Mouse (Mus musculus) Muller cell, postnatal 12 days (primary cell): ENCODE results near the gene Rgs7.

Source experiments
- DNase-seq: peaks from one replicate; pipeline ENCODE4 v3.0.0-alpha.2; 2015; ENCODE audit errors: inconsistent ontology term

Gene Rgs7

DNA sequence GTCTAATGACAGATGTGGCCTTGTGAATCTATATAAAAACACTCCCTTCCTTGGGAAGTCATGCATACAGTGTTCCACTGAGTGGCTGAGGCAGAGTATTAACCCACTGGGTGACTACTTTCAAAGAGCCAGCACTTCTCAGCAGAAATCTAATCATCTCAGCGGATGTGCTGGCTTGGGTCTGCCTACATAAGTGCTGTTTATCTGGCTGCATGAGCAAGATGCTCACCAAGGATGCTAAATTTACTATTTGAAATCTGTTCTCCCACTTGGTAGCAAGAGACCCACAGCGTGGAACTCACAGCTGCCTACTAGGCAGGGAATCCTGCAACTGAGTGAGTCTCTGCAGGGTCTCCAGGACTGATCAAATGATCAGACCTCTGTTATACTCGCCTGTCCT lies 184.7 kb downstream of the Rgs7 start:
- no peak for DNase-seq

DNA sequence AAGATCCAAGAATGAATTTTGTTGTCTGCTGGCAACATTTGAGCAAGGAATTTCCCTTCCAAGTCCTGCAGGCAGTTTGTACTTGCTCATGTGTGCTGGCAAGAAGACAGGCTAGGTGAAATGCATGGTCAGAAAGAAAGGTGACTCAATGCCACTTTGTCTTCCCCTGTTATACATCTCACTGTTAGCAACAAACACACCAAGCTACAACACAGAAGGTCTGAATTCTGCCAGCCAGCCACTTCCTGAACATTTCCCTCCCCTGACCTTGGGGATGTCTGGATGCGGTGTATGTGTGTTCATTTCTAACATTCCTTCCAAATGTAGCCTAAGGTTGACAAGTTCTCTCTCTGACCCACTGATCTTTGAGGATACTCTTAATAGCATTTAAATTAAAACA lies 191.4 kb downstream of the Rgs7 start:
- no peak for DNase-seq

DNA sequence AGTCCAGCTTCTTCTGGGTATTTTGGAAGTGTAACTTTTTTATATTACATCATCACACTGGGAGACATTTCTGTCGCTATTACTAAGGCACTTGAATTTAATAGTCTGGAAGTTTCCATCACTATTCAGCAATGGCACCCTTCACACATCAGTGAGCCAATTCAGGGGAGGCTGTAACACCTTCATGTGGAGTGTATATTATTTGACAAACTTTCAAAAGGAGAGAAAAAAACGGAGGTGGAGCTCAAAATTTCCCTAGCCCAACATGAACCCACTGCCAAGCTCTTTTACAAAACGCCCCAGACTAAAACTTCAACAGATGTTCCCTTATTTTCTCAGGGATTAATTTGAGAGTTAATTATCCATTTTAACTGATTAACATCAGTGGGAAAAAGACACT lies 191.9 kb downstream of the Rgs7 start:
- DNase-seq, result no peak

DNA sequence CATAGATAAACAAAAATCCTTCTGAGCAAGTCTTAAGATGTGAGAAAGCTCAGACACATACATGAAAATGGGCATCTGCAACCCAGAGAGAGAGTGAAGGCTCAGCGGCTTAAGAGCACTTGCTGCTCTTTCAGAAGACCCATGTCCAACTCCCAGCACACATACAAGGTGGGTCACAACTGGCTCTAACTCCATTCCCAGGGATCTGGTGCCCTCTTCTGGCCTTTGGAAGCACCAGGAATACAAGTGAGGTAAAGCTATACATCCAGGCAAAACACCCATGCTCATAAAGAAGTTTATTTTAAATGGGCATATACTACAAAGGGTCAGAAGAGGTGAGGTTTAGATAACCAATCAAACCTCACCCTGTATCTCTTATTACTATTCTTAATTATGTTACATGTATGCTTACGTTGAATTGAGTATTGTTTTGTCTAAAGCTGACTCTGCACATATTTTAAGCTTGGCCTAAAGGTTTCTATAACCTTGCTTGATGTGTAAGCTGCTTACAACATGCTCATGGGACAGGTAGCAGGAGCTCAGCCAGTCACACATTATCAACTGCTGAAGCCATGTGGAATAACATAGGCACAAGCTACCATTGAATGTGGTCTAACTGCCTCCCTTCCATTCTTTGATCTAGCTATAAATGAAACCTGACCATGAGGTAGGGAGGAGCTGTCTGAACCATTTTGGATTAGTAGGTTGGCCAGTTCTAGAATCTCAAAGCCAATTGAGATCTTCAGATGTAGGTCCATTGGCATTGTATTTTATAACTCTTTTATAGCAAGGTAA lies 192.5 kb downstream of the Rgs7 start:
- DNase-seq, result no peak

DNA sequence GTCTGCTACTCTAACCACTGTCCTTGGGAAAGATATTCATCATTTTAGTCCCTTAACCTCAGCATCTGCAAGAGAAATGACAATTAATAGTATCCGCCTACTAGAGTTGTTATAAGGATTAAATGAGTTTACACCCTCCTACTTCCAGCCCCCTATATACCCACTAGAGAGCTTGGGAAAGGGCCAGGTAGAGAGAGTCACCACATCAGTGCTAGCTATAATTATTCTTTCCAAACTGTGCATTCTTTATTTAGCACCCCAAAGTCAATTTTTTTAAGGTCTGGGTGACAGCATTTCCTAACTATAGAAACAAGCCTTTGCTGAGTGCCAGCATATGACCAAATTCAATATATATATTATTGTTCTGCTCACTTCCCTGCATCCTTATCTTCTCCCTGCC lies 195.4 kb downstream of the Rgs7 start:
- DNase-seq, result no peak

DNA sequence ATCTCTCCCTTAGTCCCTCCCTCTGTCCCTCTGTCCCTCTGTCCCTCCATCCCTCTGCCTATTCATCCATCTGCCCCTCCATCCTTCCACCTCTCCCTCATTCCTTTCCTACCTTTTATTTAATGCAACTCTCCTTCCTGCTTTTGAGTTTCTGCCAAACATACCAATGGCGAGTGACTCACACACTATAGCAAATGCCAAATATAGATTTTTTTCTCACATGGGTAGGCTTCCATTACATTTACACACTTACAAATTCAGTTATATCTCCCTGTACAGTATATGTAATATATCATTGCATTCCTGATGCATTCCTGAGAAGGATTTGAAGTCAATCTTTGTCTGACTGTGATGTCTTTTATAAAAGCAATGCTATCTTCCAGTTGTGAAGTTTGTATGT lies 202.2 kb downstream of the Rgs7 start:
- DNase-seq, result no peak

DNA sequence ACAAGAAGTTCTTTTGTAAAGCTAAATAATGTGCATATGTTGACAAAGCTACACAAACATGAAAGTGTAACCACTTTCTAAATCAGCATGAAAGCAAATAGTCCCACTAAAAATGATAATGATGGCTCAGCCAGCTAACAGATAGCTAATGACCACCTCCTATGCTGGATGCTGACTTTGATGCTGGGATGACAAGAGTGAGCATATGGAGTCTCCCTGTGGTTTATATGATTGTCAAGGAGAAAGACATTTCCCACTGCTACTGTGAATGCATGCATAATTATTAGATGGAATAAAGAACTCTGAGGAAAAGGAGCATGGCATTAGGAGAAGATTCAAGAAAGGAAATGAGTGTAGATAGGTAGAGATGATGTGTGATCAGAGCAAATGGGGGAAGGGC lies 230.0 kb downstream of the Rgs7 start:
- no peak for DNase-seq

DNA sequence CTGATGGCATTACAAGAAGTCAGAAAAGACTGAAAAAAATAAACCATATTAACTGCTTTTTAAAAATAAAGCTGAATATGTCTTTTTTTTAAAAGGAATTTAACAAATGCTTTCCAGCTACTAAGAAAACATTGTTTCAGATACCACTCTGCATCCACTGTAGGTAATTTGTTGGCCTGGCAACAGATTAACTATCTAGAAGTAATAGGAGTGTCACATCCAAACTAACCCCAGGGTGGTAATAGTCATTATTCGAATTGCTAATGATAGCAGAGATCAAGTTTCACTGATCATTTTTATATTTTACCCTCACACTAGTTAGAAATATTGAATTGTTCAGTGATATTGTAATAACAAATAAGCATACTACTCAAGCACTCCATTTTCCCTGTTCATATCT lies 232.9 kb downstream of the Rgs7 start:
- DNase-seq, result no peak

DNA sequence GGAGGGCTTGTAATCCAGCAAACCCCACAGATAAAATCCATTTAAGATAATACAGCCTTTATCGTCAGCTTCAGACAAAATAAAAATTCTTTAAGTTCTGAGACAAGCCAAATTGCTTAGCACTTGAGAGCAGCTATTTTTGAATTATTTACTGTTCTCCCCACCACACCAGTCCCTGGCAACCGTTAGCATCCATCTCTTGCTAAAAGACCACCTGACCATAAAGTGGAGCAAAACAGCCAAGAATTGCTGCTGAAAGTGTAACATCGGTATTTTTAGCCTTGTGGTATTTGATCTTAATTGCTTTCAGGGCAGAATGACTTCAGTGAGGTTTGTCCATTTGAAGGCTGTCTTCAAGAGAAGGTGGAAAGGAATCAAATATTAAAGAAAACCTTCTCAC lies 237.1 kb downstream of the Rgs7 start:
- no peak for DNase-seq

DNA sequence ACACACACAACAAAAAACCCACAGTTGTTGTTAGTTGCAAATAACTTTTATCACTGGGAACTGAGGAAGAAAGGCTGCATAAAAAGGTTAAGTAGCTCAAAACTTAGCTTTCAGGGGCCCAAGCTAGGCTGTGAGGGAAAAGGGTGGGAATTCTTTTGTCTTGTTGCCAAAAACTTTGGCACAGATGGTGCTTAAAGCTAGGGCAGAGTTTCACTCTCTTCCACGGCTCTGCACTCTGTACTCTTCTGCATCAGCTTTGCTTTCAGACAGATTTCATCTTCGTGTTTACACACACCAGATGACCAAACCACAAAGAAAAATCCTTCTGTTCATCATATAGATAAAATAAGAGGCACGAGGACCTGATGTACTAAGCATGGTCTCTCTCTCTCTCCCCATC lies 237.6 kb downstream of the Rgs7 start:
- no peak for DNase-seq

DNA sequence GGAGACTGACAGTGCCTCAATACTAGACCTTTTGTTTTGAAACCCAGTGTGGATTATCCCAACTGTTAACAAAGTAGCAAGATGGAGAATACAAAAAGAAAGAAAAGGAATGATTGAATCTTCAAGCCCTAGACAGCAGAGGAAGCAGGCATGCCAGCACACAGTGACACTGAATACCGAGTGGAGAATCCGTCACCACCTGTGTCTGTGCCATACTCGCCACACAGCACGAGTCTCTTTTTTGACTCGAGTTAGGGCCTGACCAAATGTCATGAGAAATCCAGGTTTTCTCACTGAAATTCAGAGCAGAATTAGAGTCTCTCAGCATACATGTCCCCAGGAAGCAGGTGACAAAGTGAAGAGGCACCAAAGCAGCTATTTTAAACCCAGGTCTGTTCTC lies 250.2 kb downstream of the Rgs7 start:
- no peak for DNase-seq

DNA sequence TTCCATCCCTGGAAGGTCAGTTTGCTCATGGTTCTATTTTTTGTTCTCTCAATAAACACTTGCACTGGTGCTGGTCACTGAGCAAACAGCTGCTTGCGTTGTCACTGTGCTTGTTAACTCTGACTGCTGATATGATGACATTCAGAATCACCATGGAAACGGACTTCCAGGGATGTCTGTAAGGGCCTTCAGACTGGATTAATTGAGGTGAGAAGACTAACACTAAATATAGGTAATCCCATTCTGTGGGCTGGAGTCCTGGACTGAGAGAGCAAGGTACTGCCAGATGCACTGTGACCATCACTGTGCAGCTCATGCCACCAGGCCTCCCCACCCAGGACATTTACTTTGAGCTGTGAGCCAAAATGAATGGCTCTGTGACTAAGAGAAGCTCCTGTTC lies 252.2 kb downstream of the Rgs7 start:
- no peak for DNase-seq

DNA sequence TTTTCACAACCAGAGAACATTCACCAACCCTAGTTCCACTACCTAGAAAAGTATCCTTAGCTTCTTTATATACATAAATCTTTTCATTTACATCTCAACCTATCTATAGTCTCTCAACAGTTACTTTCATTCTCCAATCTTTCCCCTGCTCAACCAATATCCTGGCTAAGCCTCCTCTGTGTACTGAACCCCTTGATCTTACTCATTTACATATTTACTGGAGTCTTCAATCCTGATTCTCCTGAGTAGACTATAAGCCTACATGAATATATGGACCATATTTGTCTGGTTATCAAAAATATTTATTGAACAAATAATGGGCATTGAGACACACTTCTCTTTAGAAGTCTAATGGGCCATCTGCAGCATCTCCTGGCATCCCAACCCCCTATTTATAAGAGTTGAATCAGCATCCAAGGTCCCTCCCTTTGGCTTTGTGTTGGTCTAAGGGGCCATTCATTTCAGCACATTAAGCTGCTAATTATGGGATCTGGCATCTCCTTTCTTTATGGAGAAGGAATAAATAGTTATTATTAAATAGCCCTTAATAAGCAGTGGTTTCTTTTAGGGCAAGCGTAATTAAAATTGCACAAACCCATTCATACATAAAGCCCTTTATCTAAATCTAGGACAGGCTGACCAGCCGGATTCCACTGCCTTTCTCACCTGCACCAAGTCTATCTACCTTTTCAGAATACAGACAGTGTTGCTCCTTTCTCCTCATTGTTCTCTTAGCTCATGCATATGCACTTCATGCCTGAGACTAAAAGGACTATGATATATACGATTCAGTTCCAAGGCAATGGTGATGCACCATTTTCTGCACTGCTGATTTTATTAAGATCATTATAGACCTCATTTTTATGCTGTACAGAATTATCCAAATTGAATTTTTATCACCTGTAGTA lies 270.5 kb downstream of the Rgs7 start:
- DNase-seq, result peak; percentile 83

DNA sequence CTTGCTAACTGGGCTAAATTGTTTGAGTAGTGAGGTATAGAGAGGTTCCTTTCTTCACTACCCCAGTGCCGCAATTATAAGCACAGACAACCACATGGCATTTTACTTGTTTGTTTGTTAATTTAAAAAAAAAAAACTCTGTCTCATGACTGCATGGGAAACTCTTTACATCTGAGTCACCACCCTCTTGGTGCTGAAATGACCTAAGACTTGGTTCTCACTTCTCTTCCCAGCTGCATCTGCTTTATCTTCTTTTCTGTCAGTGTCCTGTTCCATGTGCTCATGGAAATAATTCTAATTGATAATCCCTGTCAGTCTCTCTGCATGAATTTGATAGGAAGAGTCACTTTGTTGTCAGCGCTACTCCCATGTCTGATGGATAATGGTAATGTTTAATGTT lies 272.7 kb downstream of the Rgs7 start:
- no peak for DNase-seq

DNA sequence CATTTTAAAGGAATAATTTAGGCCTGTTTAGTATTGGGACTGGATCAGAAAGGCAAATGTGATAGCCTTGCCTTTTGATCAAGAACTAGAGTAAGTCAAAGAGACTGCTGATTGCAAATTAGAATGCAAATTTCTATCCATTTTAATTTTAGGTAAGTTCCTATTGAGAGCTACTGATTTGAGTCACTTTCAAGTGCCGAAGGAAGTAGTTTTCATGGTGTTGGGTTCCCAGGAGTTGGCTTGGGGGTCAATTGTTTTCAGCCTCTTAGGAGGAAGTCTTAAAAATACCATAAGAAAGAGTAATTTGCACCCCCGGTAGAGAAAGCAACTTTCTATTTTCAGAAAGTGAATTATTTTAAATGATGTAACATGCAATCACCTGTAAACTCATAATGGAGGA lies 285.3 kb downstream of the Rgs7 start:
- DNase-seq, result no peak

DNA sequence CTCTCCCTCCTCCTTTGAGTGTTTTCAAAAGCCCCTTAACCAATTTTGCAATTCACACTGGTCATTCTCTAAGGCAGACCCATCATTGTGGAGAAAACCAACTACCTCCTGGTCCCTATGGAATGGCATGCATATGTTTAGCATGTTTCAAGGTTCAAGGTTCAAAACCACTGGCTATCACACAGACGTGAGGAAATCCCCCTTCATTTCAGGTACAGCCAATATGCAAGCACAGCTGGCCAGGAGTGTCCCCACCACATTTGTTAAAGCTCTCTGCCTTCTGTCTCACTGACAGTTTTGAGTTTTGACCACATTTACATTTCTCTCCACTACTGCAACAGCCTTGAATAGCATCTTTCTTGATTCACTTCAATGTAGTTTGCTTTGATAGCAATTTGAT lies 286.7 kb downstream of the Rgs7 start:
- no peak for DNase-seq

DNA sequence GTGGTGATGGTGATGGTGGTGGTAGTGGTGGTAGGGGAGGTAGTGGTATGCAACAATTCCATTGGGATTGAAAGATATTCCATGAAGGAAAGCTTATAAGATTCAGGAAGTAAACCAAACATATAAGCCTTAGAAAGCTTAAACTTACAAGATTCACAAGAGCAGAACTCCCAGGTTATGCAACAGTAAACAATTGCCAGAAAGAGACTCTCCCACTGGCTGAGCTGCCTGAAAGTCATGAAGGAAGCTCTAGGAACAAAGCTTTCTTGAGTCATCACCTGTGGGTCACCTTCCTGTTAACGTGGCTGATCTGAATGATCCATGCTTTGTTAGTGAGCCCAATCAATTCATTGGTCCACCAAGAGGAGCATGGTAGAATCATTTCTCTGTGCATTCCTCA lies 288.8 kb downstream of the Rgs7 start:
- no peak for DNase-seq

DNA sequence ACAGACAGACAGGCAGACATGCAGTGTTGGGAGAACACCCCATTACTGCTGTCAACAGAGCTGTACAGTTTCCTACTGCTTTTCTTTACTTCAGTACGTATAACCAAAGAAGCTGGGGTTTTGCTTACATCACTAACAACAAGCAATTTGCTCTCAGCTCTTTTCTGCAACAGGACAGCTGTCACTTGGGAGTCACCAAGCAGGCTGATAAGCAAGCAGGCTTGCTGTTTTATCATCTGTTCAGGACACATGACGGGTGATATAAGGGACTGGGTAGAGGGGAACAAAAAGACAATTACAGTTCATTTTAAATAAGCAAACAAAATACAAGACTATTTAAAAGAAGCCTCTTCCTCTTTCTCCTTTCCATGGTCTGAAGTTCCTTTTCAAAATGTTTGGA lies 289.4 kb downstream of the Rgs7 start:
- DNase-seq, result no peak

DNA sequence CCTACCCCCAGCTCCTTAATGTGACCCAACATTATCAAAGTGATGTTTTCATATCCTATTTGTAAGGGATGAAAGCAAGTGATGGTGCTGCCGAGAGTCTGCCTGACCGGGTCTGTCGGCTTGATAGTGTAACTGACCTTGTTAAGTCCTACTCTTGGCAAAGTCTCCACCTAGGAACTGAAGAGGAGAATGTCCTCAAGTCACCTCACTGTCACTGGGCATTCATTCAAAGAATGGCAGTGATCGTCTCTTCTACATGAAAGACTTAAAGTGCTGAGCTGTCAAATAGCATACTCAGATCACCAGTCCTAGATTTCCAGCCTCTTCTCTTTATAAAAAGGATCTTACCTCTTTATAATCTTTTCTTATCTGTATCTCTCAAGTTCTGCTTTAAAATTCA lies 293.4 kb downstream of the Rgs7 start:
- no peak for DNase-seq

DNA sequence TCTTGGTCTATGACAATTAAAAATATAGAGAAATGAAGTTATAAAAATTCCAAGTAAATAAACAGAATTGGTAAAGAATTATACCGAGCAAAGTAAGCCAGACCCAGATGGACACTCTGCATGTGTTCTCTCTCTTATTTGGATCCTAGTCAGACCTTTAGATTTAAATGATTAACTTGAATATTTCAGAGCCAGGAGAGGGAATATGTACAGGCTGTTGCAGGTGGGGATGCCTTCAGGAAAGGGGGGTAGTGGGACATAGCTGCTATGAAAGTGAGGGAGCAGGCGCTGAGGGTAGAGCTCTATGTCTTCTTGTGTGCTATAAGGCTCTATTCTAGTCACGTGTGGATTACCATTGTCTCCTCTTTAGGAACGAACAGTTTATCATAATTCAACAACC lies 296.5 kb downstream of the Rgs7 start:
- no peak for DNase-seq

DNA sequence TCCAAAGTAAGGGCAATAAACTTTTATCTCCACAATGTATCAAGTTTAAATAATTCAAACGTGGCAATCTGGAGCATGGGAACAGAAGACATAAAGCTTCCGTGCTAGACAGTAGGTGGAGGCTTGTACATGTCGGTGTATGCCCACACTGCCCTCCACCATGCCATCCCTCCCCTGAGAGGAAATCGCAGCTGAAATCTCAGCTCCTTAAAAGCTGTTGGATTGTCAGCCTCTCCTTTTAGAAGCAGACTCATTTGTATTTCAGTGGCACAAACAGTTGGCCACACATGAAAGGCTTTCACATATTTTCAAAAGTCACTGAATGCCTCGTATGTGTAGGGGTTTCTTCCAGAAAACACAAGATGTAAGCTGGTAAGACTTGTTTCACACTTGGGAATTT lies 304.1 kb downstream of the Rgs7 start:
- DNase-seq, result no peak

DNA sequence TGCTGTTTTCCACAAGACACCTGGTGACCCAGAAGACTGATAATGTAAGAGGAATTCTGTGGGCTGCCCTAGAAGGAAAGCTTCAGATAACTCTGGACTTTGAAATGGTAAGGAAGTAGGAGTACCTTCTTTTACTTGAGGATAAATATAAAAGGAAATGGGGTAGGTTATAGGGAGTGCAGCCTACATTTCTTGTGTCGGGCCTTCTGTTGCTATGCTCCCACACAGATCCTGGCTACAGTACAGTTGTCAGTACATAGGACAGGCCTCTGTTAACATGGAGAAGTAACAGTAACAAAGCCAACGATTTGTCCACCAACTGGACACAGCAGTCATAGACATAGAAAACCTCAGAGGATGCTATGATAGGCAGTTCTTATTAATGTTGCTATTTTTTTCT lies 307.1 kb downstream of the Rgs7 start:
- DNase-seq, result no peak

DNA sequence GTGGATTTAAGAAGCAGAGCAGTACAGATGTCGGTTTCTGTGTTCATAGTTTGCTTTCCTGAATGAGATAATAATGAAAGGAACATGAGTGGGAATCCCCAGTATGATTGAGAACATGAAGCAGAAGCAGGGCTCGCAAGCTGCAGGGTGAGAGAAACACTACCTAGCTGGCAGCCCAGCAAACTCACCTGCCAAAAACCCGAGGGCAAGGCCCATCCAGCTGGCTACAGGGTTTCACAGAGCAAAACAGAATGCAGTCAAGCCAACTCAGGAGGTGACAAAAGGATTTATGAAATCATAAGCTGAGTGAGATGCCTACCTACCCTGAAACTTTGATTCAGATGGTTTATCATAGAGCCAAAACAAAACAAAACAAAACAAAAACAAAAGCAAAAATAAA lies 307.6 kb downstream of the Rgs7 start:
- no peak for DNase-seq
